24 mouse cellular contexts compared by ENCODE assay signal in genomic region chr16:31759416-31759815, GRCm38 (mm10).
DNase-seq lines count a peak whose midpoint lies in the region; ATAC-seq and TF ChIP-seq lines count a peak whose summit lies in the region.
"Had no signal": no experiment of that assay in that cellular context is flagged by ENCODE, and none has a peak within 500 bp of the region (broad histone marks: within the 10 kb centered on the region; RNA-seq: fewer than 3 reads in every experiment).

No protein-coding gene starts in this region.

- H3K79me2 ChIP-seq in MEL (ENCODE audit: control insufficient read depth, insufficient read depth, low read length, poor library complexity), result peaks cover 1% of the 10 kb centered on the region; the same call in 1 of the 2 replicates

- no peak overlapping the region for H3K9ac ChIP-seq in heart, postnatal 0 days (replicated peaks; ENCODE audit: low read depth, low read length)
- no peak overlapping the region for H3K9ac ChIP-seq in midbrain, embryonic 11.5 days (ENCODE audit: low read length)
- H3K9ac ChIP-seq in midbrain, embryonic 14.5 days (replicated peaks; ENCODE audit: low read length), result no peak overlapping the region
- H3K9ac ChIP-seq in MEL (ENCODE audit: control insufficient read depth, low read depth, low read length, poor library complexity, severe bottlenecking), result no peak overlapping the region
- H3K9ac ChIP-seq in hindbrain, embryonic 16.5 days (ENCODE audit: low read depth, low read length), result no peak overlapping the region
- H3K9ac ChIP-seq: embryonic facial prominence, embryonic 15.5 days; hindbrain, embryonic 12.5 days had no signal

- no peak overlapping the region for H3K4me3 ChIP-seq in heart, postnatal 0 days (ENCODE audit: low read depth, low read length)
- no peak overlapping the region for H3K4me3 ChIP-seq in midbrain, embryonic 11.5 days (ENCODE audit: low read depth, low read length)
- no peak overlapping the region for H3K4me3 ChIP-seq in midbrain, embryonic 14.5 days (replicated peaks; ENCODE audit: low read depth, low read length)
- no peak overlapping the region for H3K4me3 ChIP-seq in MEL (ENCODE audit: control insufficient read depth in 1 of 2, insufficient read depth in 1 of 2, low read depth in 2 of 2, low read length in 2 of 2)
- no peak overlapping the region for H3K4me3 ChIP-seq in hindbrain, embryonic 16.5 days (ENCODE audit: low read length)
- H3K4me3 ChIP-seq: embryonic facial prominence, embryonic 15.5 days; erythroblast, embryonic 14.5 days; forebrain, embryonic 10.5 days; hindbrain, embryonic 12.5 days had no signal

- no peak for TF ChIP-seq POLR2A in MEL (IDR thresholded peaks at IDR 0.05; ENCODE audit: control insufficient read depth in 1 of 2, insufficient read depth in 1 of 2, low read depth in 1 of 2, low read length in 2 of 2, poor library complexity in 1 of 2)

- no peaks in the 10 kb centered on the region for H3K36me3 ChIP-seq in heart, postnatal 0 days (replicated peaks; ENCODE audit: control insufficient read depth, insufficient read depth, low read length)
- H3K36me3 ChIP-seq in midbrain, embryonic 11.5 days (ENCODE audit: control insufficient read depth, insufficient read depth, low read length), result no peaks in the 10 kb centered on the region
- H3K36me3 ChIP-seq in midbrain, embryonic 14.5 days (ENCODE audit: control insufficient read depth, insufficient read depth, low read length), result no peaks in the 10 kb centered on the region
- peaks cover 0 to 3% of the 10 kb centered on the region in 2 experiments; a peak in 1 of 4 replicates for H3K36me3 ChIP-seq in MEL (ENCODE audit: control insufficient read depth in 1 of 2, insufficient read depth in 2 of 2, low read length in 2 of 2)
- H3K36me3 ChIP-seq in hindbrain, embryonic 16.5 days (ENCODE audit: control insufficient read depth, insufficient read depth, low read length), result no peaks in the 10 kb centered on the region
- H3K36me3 ChIP-seq: embryonic facial prominence, embryonic 15.5 days; hindbrain, embryonic 12.5 days had no signal

- no peak for TF ChIP-seq CTCF in heart, postnatal 0 days (IDR thresholded peaks at IDR 0.05; ENCODE audit: low read depth)
- TF ChIP-seq CTCF in MEL (IDR thresholded peaks at IDR 0.05 in 2 of 3, conservative IDR thresholded peaks at IDR 0.05 in 1 of 3; ENCODE audit: control insufficient read depth in 1 of 3, insufficient read depth in 1 of 3, low read depth in 2 of 3, low read length in 3 of 3, poor library complexity in 1 of 3, severe bottlenecking in 1 of 3), result no peak

- DNase-seq in heart, postnatal 0 days (ENCODE audit: low spot score), result no peak
- no peak for DNase-seq in heart, postnatal 36 days
- DNase-seq in midbrain, embryonic 11.5 days (ENCODE audit: low spot score, missing footprints), result peak; percentile 79
- no peak for DNase-seq in midbrain, embryonic 14.5 days
- peak; percentile 31 for DNase-seq in MEL (ENCODE audit: low read depth, low spot score)
- DNase-seq in thymus, postnatal 4 days, result no peak
- DNase-seq: adrenal gland, postnatal 14 days; B cell, adult 2 months; cerebellum, adult 18-20 months; cerebellum, adult 9-11 months; cerebellum, postnatal 36 days; heart, adult 18-20 months; heart, postnatal 4 days had no signal

- 55% methylated on average over 6 of the region's 6 CpGs for WGBS in heart, postnatal 0 days
- WGBS in midbrain, embryonic 11.5 days, result 83% methylated on average over 6 of the region's 6 CpGs
- WGBS in midbrain, embryonic 14.5 days, result 75% methylated on average over 6 of the region's 6 CpGs
- 79% methylated on average over 6 of the region's 6 CpGs for WGBS in hindbrain, embryonic 16.5 days

- peaks cover 17% of the 10 kb centered on the region for H3K4me1 ChIP-seq in heart, postnatal 0 days (ENCODE audit: control insufficient read depth, insufficient read depth)
- H3K4me1 ChIP-seq in midbrain, embryonic 11.5 days (ENCODE audit: control insufficient read depth, insufficient read depth, low read length), result peaks cover 4% of the 10 kb centered on the region; the same call in 1 of the 2 replicates
- no peaks in the 10 kb centered on the region for H3K4me1 ChIP-seq in midbrain, embryonic 14.5 days (ENCODE audit: control insufficient read depth, insufficient read depth, low read length)
- H3K4me1 ChIP-seq in MEL (ENCODE audit: control insufficient read depth in 1 of 2, insufficient read depth in 2 of 2, low read length in 2 of 2), result 0 out of 4 replicates have a peak, but pooled peaks cover 0 to 3% of the 10 kb centered on the region in 2 experiments
- no peaks in the 10 kb centered on the region for H3K4me1 ChIP-seq in hindbrain, embryonic 16.5 days (ENCODE audit: control insufficient read depth, insufficient read depth, low read depth, low read length)

- intact Hi-C loops in heart, postnatal 36 days (cut with DNase I), result no loop called here

- peak overlapping the region; percentile 51 for H3K27ac ChIP-seq in heart, postnatal 0 days (ENCODE audit: low read depth)
- H3K27ac ChIP-seq in midbrain, embryonic 11.5 days (ENCODE audit: low read depth, low read length), result no peak overlapping the region
- no peak overlapping the region for H3K27ac ChIP-seq in midbrain, embryonic 14.5 days (replicated peaks; ENCODE audit: low read depth, low read length)
- no peak overlapping the region for H3K27ac ChIP-seq in MEL (ENCODE audit: control insufficient read depth, low read depth, low read length)
- no peak overlapping the region for H3K27ac ChIP-seq in hindbrain, embryonic 16.5 days (ENCODE audit: low read depth, low read length)
- H3K27ac ChIP-seq: embryonic facial prominence, embryonic 15.5 days; forebrain, embryonic 10.5 days; hindbrain, embryonic 12.5 days; hindbrain, postnatal 0 days had no signal

- ATAC-seq in heart, postnatal 0 days (ENCODE audit: insufficient read depth, low read depth), result no peak
- no peak for ATAC-seq in midbrain, embryonic 11.5 days (ENCODE audit: low FRiP score)
- no peak for ATAC-seq in midbrain, embryonic 14.5 days (ENCODE audit: low FRiP score, low TSS enrichment)
- no peak for ATAC-seq in hindbrain, embryonic 16.5 days
- ATAC-seq: activated CD4-positive, CD25-positive, alpha-beta regulatory T cell, adult 4 months; CD4-positive, CD25-positive, alpha-beta regulatory T cell, adult 4 months; forebrain, embryonic 14.5 days; hindbrain, postnatal 0 days; Patski had no signal

- TF ChIP-seq EP300 in heart, postnatal 0 days (IDR thresholded peaks at IDR 0.05; ENCODE audit: low read depth), result no peak
- TF ChIP-seq EP300 in MEL (IDR thresholded peaks at IDR 0.05; ENCODE audit: low read depth in 1 of 2, low read length in 2 of 2), result no peak

- H3K27me3 ChIP-seq in heart, postnatal 0 days (ENCODE audit: control insufficient read depth, insufficient read depth, low read length), result no peaks in the 10 kb centered on the region
- no peaks in the 10 kb centered on the region for H3K27me3 ChIP-seq in midbrain, embryonic 11.5 days (ENCODE audit: control insufficient read depth, insufficient read depth, low read length)
- no peaks in the 10 kb centered on the region for H3K27me3 ChIP-seq in midbrain, embryonic 14.5 days (ENCODE audit: control insufficient read depth, insufficient read depth, low read length)
- H3K27me3 ChIP-seq in MEL (ENCODE audit: control insufficient read depth in 1 of 2, insufficient read depth in 2 of 2, low read length in 2 of 2), result no peaks in the 10 kb centered on the region
- no peaks in the 10 kb centered on the region for H3K27me3 ChIP-seq in hindbrain, embryonic 16.5 days (replicated peaks; ENCODE audit: control insufficient read depth, insufficient read depth, low read length)
- H3K27me3 ChIP-seq: embryonic facial prominence, embryonic 15.5 days; hindbrain, embryonic 12.5 days; Patski had no signal

- H3K4me2 ChIP-seq in heart, postnatal 0 days (ENCODE audit: low read depth, low read length), result no peak overlapping the region
- H3K4me2 ChIP-seq in midbrain, embryonic 11.5 days, result no peak overlapping the region
- H3K4me2 ChIP-seq in midbrain, embryonic 14.5 days (ENCODE audit: low read length), result no peak overlapping the region
- no peak overlapping the region for H3K4me2 ChIP-seq in hindbrain, embryonic 16.5 days (ENCODE audit: low read length)
- H3K4me2 ChIP-seq: embryonic facial prominence, embryonic 15.5 days; heart, embryonic 11.5 days; hindbrain, embryonic 12.5 days had no signal

- TF ChIP-seq RAD21 in MEL (IDR thresholded peaks at IDR 0.05; ENCODE audit: low read depth, low read length), result no peak

- H3K9me3 ChIP-seq in heart, postnatal 0 days (replicated peaks; ENCODE audit: control insufficient read depth, low read length), result no peaks in the 10 kb centered on the region
- no peaks in the 10 kb centered on the region for H3K9me3 ChIP-seq in midbrain, embryonic 11.5 days (ENCODE audit: control insufficient read depth, low read length)
- H3K9me3 ChIP-seq in midbrain, embryonic 14.5 days (ENCODE audit: control insufficient read depth, low read length), result no peaks in the 10 kb centered on the region
- no peaks in the 10 kb centered on the region for H3K9me3 ChIP-seq in MEL (replicated peaks; ENCODE audit: insufficient read depth, low read length)
- H3K9me3 ChIP-seq in hindbrain, embryonic 16.5 days (ENCODE audit: control insufficient read depth, low read length), result no peaks in the 10 kb centered on the region
- H3K9me3 ChIP-seq: embryonic facial prominence, embryonic 15.5 days; forebrain, embryonic 10.5 days; hindbrain, embryonic 12.5 days had no signal

TF ChIP-seq in MEL, 35 proteins besides CTCF, POLR2A, EP300 and RAD21:
- no peak for TF ChIP-seq POLR2AphosphoS2 (IDR thresholded peaks at IDR 0.05; ENCODE audit: low read length)
- no peak for TF ChIP-seq E2F4 (IDR thresholded peaks at IDR 0.05; ENCODE audit: borderline replicate concordance, low read depth, low read length)
- no peak for TF ChIP-seq MYB (IDR thresholded peaks at IDR 0.05; ENCODE audit: low read depth, low read length)
- TF ChIP-seq CHD2 (IDR thresholded peaks at IDR 0.05; ENCODE audit: low read length), result no peak
- no peak for TF ChIP-seq BHLHE40 (IDR thresholded peaks at IDR 0.05; ENCODE audit: borderline replicate concordance, low read depth, low read length)
- no peak for TF ChIP-seq GABPA (IDR thresholded peaks at IDR 0.05; ENCODE audit: low read depth, low read length)
- TF ChIP-seq GATA1 (IDR thresholded peaks at IDR 0.05; ENCODE audit: low read depth, low read length), result no peak
- TF ChIP-seq RCOR1 (IDR thresholded peaks at IDR 0.05; ENCODE audit: low read depth, low read length), result no peak
- no peak for TF ChIP-seq ELF1 (IDR thresholded peaks at IDR 0.05; ENCODE audit: low read depth, low read length)
- TF ChIP-seq NELFE (IDR thresholded peaks at IDR 0.05; ENCODE audit: low read depth, low read length), result no peak
- no peak for TF ChIP-seq ETS1 (IDR thresholded peaks at IDR 0.05; ENCODE audit: low read depth, low read length)
- no peak for TF ChIP-seq HCFC1 (IDR thresholded peaks at IDR 0.05; ENCODE audit: low read depth, low read length)
- no peak for TF ChIP-seq SIN3A (IDR thresholded peaks at IDR 0.05; ENCODE audit: low read length)

Comparison
In these comparisons a context has a peak if more than half of its experiments do, and no peak if none do; other contexts are left out.
1. DNase-seq: peak in midbrain, embryonic 11.5 days (single experiment) and MEL (single experiment); none in heart, postnatal 0 days (single experiment), heart, postnatal 36 days (0 of 2), midbrain, embryonic 14.5 days (single experiment) and thymus, postnatal 4 days (single experiment).